Mouse (Mus musculus): Measurements from ENCODE around the gene Fam110c.
"Not testable (repeated sequence)": the region's sequence is repeated elsewhere in the genome, so short reads cannot be mapped to it uniquely, and the experiment has no call there.

The Fam110c gene

GRCm38 (mm10) chr12:31073412-31074354, at the start of gene Fam110c:
Fam110c (plus strand) TSS chr12:31073861.
- peak; percentile 95 to 96 for DNase-seq

GRCm38 (mm10) chr12:31026423-31026822, 47.2 kb upstream of the Fam110c start:
- DNase-seq, result peak in 1 of 2 experiments; percentile 16

GRCm38 (mm10) chr12:31052066-31052465, 21.6 kb upstream of the Fam110c start:
- DNase-seq, result no peak

- DNase-seq, result no peak
Measured at GRCm38 (mm10) chr12:31056291-31056864, 17.3 kb upstream of the Fam110c start.

GRCm38 (mm10) chr12:31059393-31059853, 14.2 kb upstream of the Fam110c start:
- peak; percentile 49 to 75 for DNase-seq

GRCm38 (mm10) chr12:31060245-31060644, 13.4 kb upstream of the Fam110c start:
- DNase-seq, result no peak

GRCm38 (mm10) chr12:31071222-31071621, 2.4 kb upstream of the Fam110c start:
- DNase-seq, result no peak

- not testable (repeated sequence) for DNase-seq
Measured at GRCm38 (mm10) chr12:31074355-31074786, 710 bp downstream of the Fam110c start.

GRCm38 (mm10) chr12:31074839-31075538, 1.3 kb downstream of the Fam110c start:
- peak; percentile 71 to 79 for DNase-seq

- no peak for DNase-seq
Measured at GRCm38 (mm10) chr12:31077020-31077419, 3.4 kb downstream of the Fam110c start.

- DNase-seq, result no peak
Measured at GRCm38 (mm10) chr12:31078030-31078429, 4.4 kb downstream of the Fam110c start.

GRCm38 (mm10) chr12:31080352-31080751, 6.7 kb downstream of the Fam110c start:
- DNase-seq, result no peak

GRCm38 (mm10) chr12:31080890-31081554, 7.4 kb downstream of the Fam110c start:
- DNase-seq, result no peak

GRCm38 (mm10) chr12:31083007-31083406, 9.3 kb downstream of the Fam110c start:
- DNase-seq, result no peak

- DNase-seq, result no peak
Measured at GRCm38 (mm10) chr12:31083407-31083806, 9.7 kb downstream of the Fam110c start.

- no peak for DNase-seq
Measured at GRCm38 (mm10) chr12:31087060-31087459, 13.4 kb downstream of the Fam110c start.

GRCm38 (mm10) chr12:31090401-31090800, 16.7 kb downstream of the Fam110c start:
- DNase-seq, result no peak

GRCm38 (mm10) chr12:31090882-31091640, 17.4 kb downstream of the Fam110c start:
- DNase-seq, result no peak

GRCm38 (mm10) chr12:31092481-31092880, 18.8 kb downstream of the Fam110c start:
- no peak for DNase-seq

- no peak for DNase-seq
Measured at GRCm38 (mm10) chr12:31097185-31097584, 23.5 kb downstream of the Fam110c start.

- DNase-seq, result no peak
Measured at GRCm38 (mm10) chr12:31101190-31101589, 27.5 kb downstream of the Fam110c start.

- no peak for DNase-seq
Measured at GRCm38 (mm10) chr12:31101821-31102220, 28.2 kb downstream of the Fam110c start.

All from kidney, postnatal 36 days (tissue).